19 mouse cellular contexts compared by ENCODE assay signal in the genomic region with DNA sequence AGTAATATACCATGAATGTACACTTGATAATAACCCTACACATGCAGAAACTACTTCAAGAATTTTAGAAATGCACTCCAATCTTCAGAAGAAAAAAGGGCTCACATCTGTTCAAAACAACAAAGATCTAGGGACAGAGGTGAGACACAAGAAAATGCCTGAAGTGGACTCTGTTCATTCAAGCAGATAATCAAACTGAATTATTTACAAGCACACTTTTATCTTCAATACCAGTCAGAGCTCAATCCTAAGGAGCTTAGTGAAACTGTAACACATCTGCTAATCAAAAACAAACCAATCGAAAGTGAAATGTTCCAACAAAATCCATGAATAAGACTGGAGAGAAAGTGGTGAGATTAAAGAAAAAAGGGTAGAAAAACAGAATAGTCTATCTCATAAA.
"Had no signal": no experiment of that assay in that cellular context is flagged by ENCODE, and none has a peak within 500 bp of the region (broad histone marks: within the 10 kb centered on the region; RNA-seq: fewer than 3 reads in every experiment).

No protein-coding gene starts in this region.

- H3K4me2 ChIP-seq: intestine, embryonic 15.5 days; kidney, embryonic 15.5 days; limb, embryonic 12.5 days; limb, embryonic 15.5 days; lung, embryonic 14.5 days; midbrain, embryonic 11.5 days; stomach, embryonic 15.5 days had no signal

- H3K27ac ChIP-seq: intestine, embryonic 15.5 days; kidney, embryonic 15.5 days; limb, embryonic 12.5 days; limb, embryonic 15.5 days; macrophage; stomach, embryonic 15.5 days had no signal

- H3K9ac ChIP-seq: intestine, embryonic 15.5 days; kidney, embryonic 15.5 days; limb, embryonic 12.5 days; limb, embryonic 15.5 days; lung, embryonic 14.5 days; stomach, embryonic 15.5 days had no signal

- ATAC-seq: intestine, embryonic 15.5 days; lung, postnatal 0 days had no signal

- H3K27me3 ChIP-seq: intestine, embryonic 15.5 days; kidney, embryonic 15.5 days; limb, embryonic 12.5 days; limb, embryonic 15.5 days; megakaryocyte, embryonic 14.5 days; stomach, embryonic 15.5 days had no signal

- H3K4me1 ChIP-seq: intestine, embryonic 15.5 days; kidney, embryonic 15.5 days; limb, embryonic 12.5 days; limb, embryonic 15.5 days; stomach, embryonic 15.5 days had no signal

- DNase-seq: kidney, adult 11 months; kidney, postnatal 10 days; kidney, postnatal 36 days; left cerebral cortex, postnatal 4 days; lung, embryonic 14.5 days; midbrain, embryonic 14.5 days; right cerebral cortex, postnatal 25 days; spleen, adult 18-20 months; thymus, adult 18-20 months; thymus, postnatal 36 days had no signal

- H3K36me3 ChIP-seq: intestine, embryonic 15.5 days; kidney, embryonic 15.5 days; limb, embryonic 15.5 days had no signal

- H3K4me3 ChIP-seq: intestine, embryonic 15.5 days; kidney, embryonic 15.5 days; limb, embryonic 12.5 days; limb, embryonic 15.5 days; megakaryocyte, embryonic 14.5 days; stomach, embryonic 15.5 days had no signal

- H3K9me3 ChIP-seq: intestine, embryonic 15.5 days; kidney, embryonic 15.5 days; limb, embryonic 12.5 days; limb, embryonic 15.5 days; megakaryocyte, embryonic 14.5 days; stomach, embryonic 15.5 days had no signal
